Mouse (Mus musculus): ENCODE results near the gene Dcaf17. TPM values are rescaled to one million over a fixed set of nuclear protein-coding genes. Genes with fewer than 3 reads are reported as not detected.

Dcaf17 gene
- polyA plus RNA-seq, 1 experiment from 2014 or later = 33.3 TPM

- 11% methylated on average over 21 of the region's 21 CpGs for WGBS
- H3K4me2 ChIP-seq = peak overlapping the region; percentile 84
- H3K4me3 ChIP-seq (replicated peaks) = peak overlapping the region; percentile 71
- H3K27me3 ChIP-seq (replicated peaks) = no peaks in the 10 kb centered on the region
- H3K27ac ChIP-seq (replicated peaks) = peak overlapping the region; percentile 96
- no peaks in the 10 kb centered on the region for H3K9me3 ChIP-seq (replicated peaks)
- peaks cover 19% of the 10 kb centered on the region for H3K4me1 ChIP-seq
- peaks cover 8% of the 10 kb centered on the region; the same call in 1 of the 2 replicates for H3K36me3 ChIP-seq
- peak overlapping the region; percentile 69 for H3K9ac ChIP-seq (replicated peaks)
- ATAC-seq (ENCODE audit: low FRiP score) = no peak
These were observed 1.1 kb downstream of the Dcaf17 start for GRCm38 (mm10) chr2:71056115-71056835.

GRCm38 (mm10) chr2:71071601-71072000 is 16.5 kb downstream of the Dcaf17 start:
- no peaks in the 10 kb centered on the region for H3K36me3 ChIP-seq
- ATAC-seq (ENCODE audit: low FRiP score) = no peak
- no peak overlapping the region for H3K4me2 ChIP-seq
- no peak overlapping the region for H3K4me3 ChIP-seq (replicated peaks)
- H3K9me3 ChIP-seq (replicated peaks) = no peaks in the 10 kb centered on the region
- H3K27ac ChIP-seq (replicated peaks) = no peak overlapping the region
- H3K9ac ChIP-seq (replicated peaks) = no peak overlapping the region
- no peaks in the 10 kb centered on the region for H3K4me1 ChIP-seq
- H3K27me3 ChIP-seq (replicated peaks) = no peaks in the 10 kb centered on the region
- WGBS = 95% methylated on average over 4 of the region's 4 CpGs

- no peak overlapping the region for H3K27ac ChIP-seq (replicated peaks)
- 92% methylated on average over 3 of the region's 3 CpGs for WGBS
- H3K4me3 ChIP-seq (replicated peaks) = no peak overlapping the region
- no peak overlapping the region for H3K9ac ChIP-seq (replicated peaks)
- H3K4me1 ChIP-seq = no peaks in the 10 kb centered on the region
- H3K36me3 ChIP-seq = no peaks in the 10 kb centered on the region
- no peak for ATAC-seq (ENCODE audit: low FRiP score)
- H3K4me2 ChIP-seq = no peak overlapping the region
- no peaks in the 10 kb centered on the region for H3K9me3 ChIP-seq (replicated peaks)
- H3K27me3 ChIP-seq (replicated peaks) = no peaks in the 10 kb centered on the region
These were observed 18.2 kb downstream of the Dcaf17 start for GRCm38 (mm10) chr2:71073330-71073729.

- H3K36me3 ChIP-seq = no peaks in the 10 kb centered on the region
- H3K4me1 ChIP-seq = no peaks in the 10 kb centered on the region
- no peak overlapping the region for H3K27ac ChIP-seq (replicated peaks)
- H3K27me3 ChIP-seq (replicated peaks) = no peaks in the 10 kb centered on the region
- H3K4me3 ChIP-seq (replicated peaks) = no peak overlapping the region
- no peak overlapping the region for H3K4me2 ChIP-seq
- no peak for ATAC-seq (ENCODE audit: low FRiP score)
- 94% methylated on average over 3 of the region's 3 CpGs for WGBS
- no peak overlapping the region for H3K9ac ChIP-seq (replicated peaks)
- H3K9me3 ChIP-seq (replicated peaks) = no peaks in the 10 kb centered on the region
These were observed 18.7 kb downstream of the Dcaf17 start for GRCm38 (mm10) chr2:71073828-71074227.

GRCm38 (mm10) chr2:71082416-71082815 is 27.3 kb downstream of the Dcaf17 start:
- no peak overlapping the region for H3K27ac ChIP-seq (replicated peaks)
- H3K9ac ChIP-seq (replicated peaks) = no peak overlapping the region
- H3K9me3 ChIP-seq (replicated peaks) = no peaks in the 10 kb centered on the region
- H3K4me2 ChIP-seq = no peak overlapping the region
- H3K4me1 ChIP-seq = no peaks in the 10 kb centered on the region
- peaks cover 20% of the 10 kb centered on the region for H3K36me3 ChIP-seq
- ATAC-seq (ENCODE audit: low FRiP score) = no peak
- H3K4me3 ChIP-seq (replicated peaks) = no peak overlapping the region
- 88% methylated on average over 7 of the region's 7 CpGs for WGBS
- no peaks in the 10 kb centered on the region for H3K27me3 ChIP-seq (replicated peaks)

- no peaks in the 10 kb centered on the region for H3K9me3 ChIP-seq (replicated peaks)
- no peaks in the 10 kb centered on the region for H3K27me3 ChIP-seq (replicated peaks)
- 94% methylated on average over 6 of the region's 6 CpGs for WGBS
- H3K4me3 ChIP-seq (replicated peaks) = no peak overlapping the region
- H3K4me2 ChIP-seq = no peak overlapping the region
- H3K4me1 ChIP-seq = no peaks in the 10 kb centered on the region
- peaks cover 29% of the 10 kb centered on the region for H3K36me3 ChIP-seq
- H3K27ac ChIP-seq (replicated peaks) = no peak overlapping the region
- no peak overlapping the region for H3K9ac ChIP-seq (replicated peaks)
- no peak for ATAC-seq (ENCODE audit: low FRiP score)
These were observed 28.5 kb downstream of the Dcaf17 start for GRCm38 (mm10) chr2:71083454-71084193.

- Histone ChIP-seq H3K36me3 (peaks cover 31% of the 10 kb centered on the region), H3K27ac (replicated peaks) (no peak overlapping the region), H3K9ac (replicated peaks) (no peak overlapping the region), H3K27me3 (replicated peaks) (no peaks in the 10 kb centered on the region), H3K9me3 (replicated peaks) (no peaks in the 10 kb centered on the region), H3K4me3 (replicated peaks) (no peak overlapping the region), H3K4me1 (no peaks in the 10 kb centered on the region), H3K4me2 (no peak overlapping the region)
- WGBS = 82% methylated on average over 3 of the region's 3 CpGs
- ATAC-seq (ENCODE audit: low FRiP score) = no peak
These were observed 34.6 kb downstream of the Dcaf17 start for GRCm38 (mm10) chr2:71089766-71090165.

GRCm38 (mm10) chr2:71090660-71091445 is 35.7 kb downstream of the Dcaf17 start:
- Histone ChIP-seq H3K9me3 (replicated peaks) (no peaks in the 10 kb centered on the region), H3K4me2 (no peak overlapping the region), H3K36me3 (peaks cover 31% of the 10 kb centered on the region), H3K9ac (replicated peaks) (no peak overlapping the region), H3K4me1 (no peaks in the 10 kb centered on the region), H3K27ac (replicated peaks) (no peak overlapping the region), H3K4me3 (replicated peaks) (no peak overlapping the region), H3K27me3 (replicated peaks) (no peaks in the 10 kb centered on the region)
- 91% methylated on average over 4 of the region's 4 CpGs for WGBS
- no peak for ATAC-seq (ENCODE audit: low FRiP score)

- H3K9me3 ChIP-seq (replicated peaks) = no peaks in the 10 kb centered on the region
- H3K4me2 ChIP-seq = no peak overlapping the region
- WGBS = 93% methylated on average over 7 of the region's 7 CpGs
These were observed 41.0 kb downstream of the Dcaf17 start for GRCm38 (mm10) chr2:71096170-71096569.

GRCm38 (mm10) chr2:71102621-71103291 is 47.6 kb downstream of the Dcaf17 start:
- no peaks in the 10 kb centered on the region for H3K36me3 ChIP-seq
- WGBS = 83% methylated on average over 10 of the region's 10 CpGs
- H3K9me3 ChIP-seq (replicated peaks) = no peaks in the 10 kb centered on the region
- H3K4me2 ChIP-seq = no peak overlapping the region
- no peak overlapping the region for H3K4me3 ChIP-seq (replicated peaks)
- no peak overlapping the region for H3K9ac ChIP-seq (replicated peaks)
- ATAC-seq (ENCODE audit: low FRiP score) = no peak
- H3K4me1 ChIP-seq = no peaks in the 10 kb centered on the region
- no peaks in the 10 kb centered on the region for H3K27me3 ChIP-seq (replicated peaks)
- no peak overlapping the region for H3K27ac ChIP-seq (replicated peaks)

More at GRCm38 (mm10) chr2:71096170-71096569, 41.0 kb downstream of the Dcaf17 start:
- no peaks in the 10 kb centered on the region for H3K4me1 ChIP-seq
- ATAC-seq (ENCODE audit: low FRiP score) = no peak
- no peak overlapping the region for H3K27ac ChIP-seq (replicated peaks)
- no peak overlapping the region for H3K9ac ChIP-seq (replicated peaks)
- no peak overlapping the region for H3K4me3 ChIP-seq (replicated peaks)
- peaks cover 7% of the 10 kb centered on the region; the same call in 1 of the 2 replicates for H3K36me3 ChIP-seq
- no peaks in the 10 kb centered on the region for H3K27me3 ChIP-seq (replicated peaks)

- H3K9me3 ChIP-seq (replicated peaks) = no peaks in the 10 kb centered on the region
- H3K36me3 ChIP-seq = no peaks in the 10 kb centered on the region
- H3K27me3 ChIP-seq (replicated peaks) = no peaks in the 10 kb centered on the region
- 90% methylated on average over 4 of the region's 4 CpGs for WGBS
- H3K27ac ChIP-seq (replicated peaks) = no peak overlapping the region
- no peak overlapping the region for H3K4me2 ChIP-seq
- no peak overlapping the region for H3K4me3 ChIP-seq (replicated peaks)
- no peaks in the 10 kb centered on the region for H3K4me1 ChIP-seq
- no peak for ATAC-seq (ENCODE audit: low FRiP score)
- no peak overlapping the region for H3K9ac ChIP-seq (replicated peaks)
These were observed 48.2 kb downstream of the Dcaf17 start for GRCm38 (mm10) chr2:71103292-71103680.
